Comparison of ENCODE assay signal across 33 mouse cellular contexts in genomic region chr2:118164137-118164536, GRCm38 (mm10).
"Had no signal": no experiment of that assay in that cellular context is flagged by ENCODE, and none has a peak within 500 bp of the region (broad histone marks: within the 10 kb centered on the region; RNA-seq: fewer than 3 reads in every experiment).

No protein-coding gene starts in this region.

- H3K27me3 ChIP-seq: heart, embryonic 12.5 days; heart, embryonic 13.5 days; heart, embryonic 15.5 days; hindbrain, embryonic 12.5 days; hindbrain, embryonic 13.5 days; hindbrain, embryonic 15.5 days; kidney, embryonic 15.5 days had no signal

- DNase-seq: heart, postnatal 10 days; heart, postnatal 14 days; heart, postnatal 36 days; heart, postnatal 4 days; kidney, adult 11 months; kidney, adult 18-20 months; kidney, adult 2 months; kidney, adult 8-10 months; kidney, adult 9 months; kidney, postnatal 10 days; kidney, postnatal 14 days; kidney, postnatal 25 days; kidney, postnatal 36 days; kidney, postnatal 4 days; layer of hippocampus, adult 9-11 months; layer of hippocampus, postnatal 36 days had no signal

- ATAC-seq: hindbrain, embryonic 16.5 days; hindbrain, postnatal 0 days; inflammation-experienced regulatory T-cells, adult 6 months; intestine, embryonic 16.5 days had no signal

- H3K4me2 ChIP-seq: heart, embryonic 11.5 days; heart, embryonic 12.5 days; heart, embryonic 13.5 days; heart, embryonic 15.5 days; hindbrain, embryonic 12.5 days; hindbrain, embryonic 13.5 days; hindbrain, embryonic 14.5 days; hindbrain, embryonic 15.5 days; kidney, embryonic 15.5 days had no signal

- H3K27ac ChIP-seq: heart, embryonic 13.5 days; heart, embryonic 15.5 days; hindbrain, embryonic 10.5 days; hindbrain, embryonic 12.5 days; hindbrain, embryonic 13.5 days; hindbrain, embryonic 14.5 days; hindbrain, embryonic 15.5 days; hindbrain, postnatal 0 days; kidney, embryonic 15.5 days; kidney, postnatal 0 days; layer of hippocampus, adult 2 months; left cerebral cortex, adult 2 months had no signal

- H3K36me3 ChIP-seq: heart, embryonic 12.5 days; heart, embryonic 13.5 days; heart, embryonic 15.5 days; hindbrain, embryonic 10.5 days; hindbrain, embryonic 12.5 days; hindbrain, embryonic 13.5 days; hindbrain, embryonic 15.5 days; kidney, embryonic 15.5 days had no signal

- H3K9me3 ChIP-seq: heart, embryonic 12.5 days; heart, embryonic 13.5 days; heart, embryonic 15.5 days; hindbrain, embryonic 10.5 days; hindbrain, embryonic 12.5 days; hindbrain, embryonic 13.5 days; hindbrain, embryonic 15.5 days; kidney, embryonic 15.5 days had no signal

- H3K9ac ChIP-seq: heart, embryonic 12.5 days; heart, embryonic 13.5 days; heart, embryonic 15.5 days; hindbrain, embryonic 12.5 days; hindbrain, embryonic 13.5 days; hindbrain, embryonic 14.5 days; hindbrain, embryonic 15.5 days; kidney, embryonic 15.5 days had no signal

- H3K4me3 ChIP-seq: heart, embryonic 12.5 days; heart, embryonic 13.5 days; heart, embryonic 15.5 days; hindbrain, embryonic 10.5 days; hindbrain, embryonic 12.5 days; hindbrain, embryonic 13.5 days; hindbrain, embryonic 15.5 days; kidney, embryonic 15.5 days; layer of hippocampus, adult 2 months; left cerebral cortex, adult 2 months had no signal
